Mouse (Mus musculus): ENCODE measurements around the gene Odf3l1. TPM values are rescaled to one million over a fixed set of nuclear protein-coding genes. Genes with fewer than 3 reads are reported as not detected.

Gene Odf3l1
- polyA plus RNA-seq, 1 experiment from 2014 or later: 0.14 TPM

- H3K4me1 ChIP-seq (replicated peaks): peaks cover 30% of the 10 kb centered on the region
- peak overlapping the region; percentile 30 for H3K4me3 ChIP-seq
- H3K36me3 ChIP-seq: no peaks in the 10 kb centered on the region
- WGBS: 32% methylated on average over 12 of the region's 12 CpGs
- H3K9me3 ChIP-seq: no peaks in the 10 kb centered on the region
- peaks cover 28% of the 10 kb centered on the region for H3K27me3 ChIP-seq (ENCODE audit: insufficient read depth, poor library complexity, severe bottlenecking)
- peak; percentile 75 for DNase-seq (ENCODE audit: low spot score)
- H3K27ac ChIP-seq: peak overlapping the region; percentile 54
Measured at GRCm38 (mm10) chr9:56891517-56892011, 27.1 kb upstream of the Odf3l1 start.

- Histone ChIP-seq H3K4me1 (replicated peaks) (peaks cover 30% of the 10 kb centered on the region), H3K27me3 (ENCODE audit: insufficient read depth, poor library complexity, severe bottlenecking) (peaks cover 28% of the 10 kb centered on the region), H3K27ac (no peak overlapping the region), H3K9me3 (no peaks in the 10 kb centered on the region), H3K36me3 (no peaks in the 10 kb centered on the region), H3K4me3 (peak overlapping the region; percentile 45; the same call in 1 of the 2 replicates)
- DNase-seq (ENCODE audit: low spot score): no peak
- WGBS: 74% methylated on average over 11 of the region's 11 CpGs
Measured at GRCm38 (mm10) chr9:56890522-56891250, 26.2 kb upstream of the Odf3l1 start.

GRCm38 (mm10) chr9:56889817-56890216, 25.3 kb upstream of the Odf3l1 start:
- peak; percentile 74 for DNase-seq (ENCODE audit: low spot score)
- 6% methylated on average over 14 of the region's 14 CpGs for WGBS
- Histone ChIP-seq H3K9me3 (no peaks in the 10 kb centered on the region), H3K4me1 (replicated peaks) (peaks cover 35% of the 10 kb centered on the region), H3K4me3 (peak overlapping the region; percentile 45), H3K27ac (0 out of 2 replicates have a peak overlapping the region, but pooled peaks have one; percentile 35), H3K27me3 (ENCODE audit: insufficient read depth, poor library complexity, severe bottlenecking) (peaks cover 28% of the 10 kb centered on the region), H3K36me3 (no peaks in the 10 kb centered on the region)

GRCm38 (mm10) chr9:56887581-56887980, 23.1 kb upstream of the Odf3l1 start:
- Histone ChIP-seq H3K4me1 (replicated peaks) (peaks cover 27% of the 10 kb centered on the region), H3K4me3 (no peak overlapping the region), H3K27me3 (ENCODE audit: insufficient read depth, poor library complexity, severe bottlenecking) (peaks cover 23% of the 10 kb centered on the region), H3K9me3 (no peaks in the 10 kb centered on the region), H3K27ac (no peak overlapping the region), H3K36me3 (no peaks in the 10 kb centered on the region)
- DNase-seq (ENCODE audit: low spot score): no peak
- 95% methylated on average over 16 of the region's 16 CpGs for WGBS

- WGBS: 94% methylated on average over 15 of the region's 15 CpGs
- H3K27me3 ChIP-seq (ENCODE audit: insufficient read depth, poor library complexity, severe bottlenecking): peaks cover 13% of the 10 kb centered on the region; the same call in 1 of the 2 replicates
Measured at GRCm38 (mm10) chr9:56886601-56887000, 22.1 kb upstream of the Odf3l1 start.

GRCm38 (mm10) chr9:56886113-56886512, 21.6 kb upstream of the Odf3l1 start:
- peaks cover 11% of the 10 kb centered on the region; the same call in 1 of the 2 replicates for H3K27me3 ChIP-seq (ENCODE audit: insufficient read depth, poor library complexity, severe bottlenecking)
- no peak overlapping the region; the same call in 1 of the 2 replicates for H3K27ac ChIP-seq
- peak; percentile 60 for DNase-seq (ENCODE audit: low spot score)
- no peaks in the 10 kb centered on the region for H3K9me3 ChIP-seq
- H3K4me1 ChIP-seq (replicated peaks): peaks cover 32% of the 10 kb centered on the region
- 66% methylated on average over 13 of the region's 13 CpGs for WGBS
- H3K4me3 ChIP-seq: no peak overlapping the region
- H3K36me3 ChIP-seq: no peaks in the 10 kb centered on the region

More at GRCm38 (mm10) chr9:56886601-56887000, 22.1 kb upstream of the Odf3l1 start:
- Histone ChIP-seq H3K4me1 (replicated peaks) (peaks cover 32% of the 10 kb centered on the region), H3K27ac (no peak overlapping the region), H3K4me3 (no peak overlapping the region), H3K9me3 (no peaks in the 10 kb centered on the region), H3K36me3 (no peaks in the 10 kb centered on the region)
- no peak for DNase-seq (ENCODE audit: low spot score)

- Histone ChIP-seq H3K27ac (no peak overlapping the region), H3K9me3 (no peaks in the 10 kb centered on the region), H3K27me3 (ENCODE audit: insufficient read depth, poor library complexity, severe bottlenecking) (0 out of 2 replicates have a peak, but pooled peaks cover 3% of the 10 kb centered on the region), H3K4me1 (replicated peaks) (peaks cover 32% of the 10 kb centered on the region; the same call in 1 of the 2 replicates), H3K36me3 (no peaks in the 10 kb centered on the region), H3K4me3 (no peak overlapping the region)
- 87% methylated on average over 4 of the region's 4 CpGs for WGBS
- DNase-seq (ENCODE audit: low spot score): no peak
Measured at GRCm38 (mm10) chr9:56884328-56884727, 19.8 kb upstream of the Odf3l1 start.

GRCm38 (mm10) chr9:56883470-56883869, 19.0 kb upstream of the Odf3l1 start:
- H3K4me3 ChIP-seq: no peak overlapping the region

GRCm38 (mm10) chr9:56882818-56883217, 18.3 kb upstream of the Odf3l1 start:
- WGBS: 75% methylated on average over 12 of the region's 12 CpGs
- Histone ChIP-seq H3K36me3 (no peaks in the 10 kb centered on the region), H3K9me3 (no peaks in the 10 kb centered on the region), H3K4me1 (replicated peaks) (peaks cover 32% of the 10 kb centered on the region; the same call in 1 of the 2 replicates), H3K27ac (no peak overlapping the region), H3K4me3 (no peak overlapping the region), H3K27me3 (ENCODE audit: insufficient read depth, poor library complexity, severe bottlenecking) (0 out of 2 replicates have a peak, but pooled peaks cover 3% of the 10 kb centered on the region)
- DNase-seq (ENCODE audit: low spot score): no peak

More at GRCm38 (mm10) chr9:56883470-56883869, 19.0 kb upstream of the Odf3l1 start:
- Histone ChIP-seq H3K36me3 (no peaks in the 10 kb centered on the region), H3K27me3 (ENCODE audit: insufficient read depth, poor library complexity, severe bottlenecking) (0 out of 2 replicates have a peak, but pooled peaks cover 3% of the 10 kb centered on the region), H3K4me1 (replicated peaks) (peaks cover 32% of the 10 kb centered on the region; the same call in 1 of the 2 replicates), H3K27ac (no peak overlapping the region), H3K9me3 (no peaks in the 10 kb centered on the region)
- 89% methylated on average over 7 of the region's 7 CpGs for WGBS
- no peak for DNase-seq (ENCODE audit: low spot score)

- no peaks in the 10 kb centered on the region for H3K36me3 ChIP-seq
- H3K9me3 ChIP-seq: no peaks in the 10 kb centered on the region
- 0 out of 2 replicates have a peak, but pooled peaks cover 3% of the 10 kb centered on the region for H3K27me3 ChIP-seq (ENCODE audit: insufficient read depth, poor library complexity, severe bottlenecking)
- DNase-seq (ENCODE audit: low spot score): no peak
- no peak overlapping the region for H3K27ac ChIP-seq
- H3K4me3 ChIP-seq: no peak overlapping the region
- H3K4me1 ChIP-seq (replicated peaks): peaks cover 35% of the 10 kb centered on the region; the same call in 1 of the 2 replicates
- 76% methylated on average over 4 of the region's 4 CpGs for WGBS
Measured at GRCm38 (mm10) chr9:56882283-56882682, 17.8 kb upstream of the Odf3l1 start.

- Histone ChIP-seq H3K27ac (0 out of 2 replicates have a peak overlapping the region, but pooled peaks have one; percentile 40), H3K4me3 (no peak overlapping the region), H3K27me3 (ENCODE audit: insufficient read depth, poor library complexity, severe bottlenecking) (0 out of 2 replicates have a peak, but pooled peaks cover 3% of the 10 kb centered on the region), H3K4me1 (replicated peaks) (peaks cover 40% of the 10 kb centered on the region), H3K36me3 (no peaks in the 10 kb centered on the region), H3K9me3 (no peaks in the 10 kb centered on the region)
- 90% methylated on average over 3 of the region's 3 CpGs for WGBS
- DNase-seq (ENCODE audit: low spot score): no peak
Measured at GRCm38 (mm10) chr9:56881539-56882082, 17.1 kb upstream of the Odf3l1 start.

GRCm38 (mm10) chr9:56880790-56881189, 16.3 kb upstream of the Odf3l1 start:
- Histone ChIP-seq H3K27me3 (ENCODE audit: insufficient read depth, poor library complexity, severe bottlenecking) (0 out of 2 replicates have a peak, but pooled peaks cover 3% of the 10 kb centered on the region), H3K9me3 (no peaks in the 10 kb centered on the region), H3K27ac (no peak overlapping the region), H3K4me1 (replicated peaks) (peaks cover 43% of the 10 kb centered on the region), H3K4me3 (no peak overlapping the region), H3K36me3 (no peaks in the 10 kb centered on the region)
- WGBS: 57% methylated on average over 9 of the region's 9 CpGs
- DNase-seq (ENCODE audit: low spot score): peak; percentile 21

Measured in hindbrain, embryonic 10.5 days (tissue).